Mouse (Mus musculus) bone marrow, adult 2 months (tissue): ENCODE data around the gene Efcab11. TPM values are rescaled to one million over a fixed set of nuclear protein-coding genes. Genes with fewer than 3 reads are reported as not detected.

Experiments
- H3K27ac ChIP-seq: fragments of 200-500 bp; 2 replicates; pipeline ENCODE4 v1.5.1; 2012; ENCODE audit warnings: low read depth, mild to moderate bottlenecking, control low read depth, inconsistent platforms, low read length; ENCODE audit not compliant: control insufficient read depth, poor library complexity, insufficient read depth
- H3K4me1 ChIP-seq: fragments of 200-500 bp; 2 replicates; pipeline ENCODE4 v1.6.1; 2011; ENCODE audit warnings: low read length; ENCODE audit not compliant: control insufficient read depth, insufficient read depth
- H3K4me3 ChIP-seq: fragments of 200-500 bp; replicated peaks from 2 replicates; pipeline ENCODE3; 2011; ENCODE audit warnings: mild to moderate bottlenecking, low read depth, low read length, control low read depth; ENCODE audit not compliant: control insufficient read depth
- CTCF ChIP-seq: fragments of 200-500 bp; IDR thresholded peaks from 2 replicates; pipeline ENCODE4 v1.5.1; 2011; ENCODE audit warnings: low read length, control low read depth; ENCODE audit not compliant: control insufficient read depth, insufficient read depth
- POLR2A ChIP-seq: fragments of 200-500 bp; IDR thresholded peaks from 2 replicates; pipeline ENCODE4 v1.6.1; 2011; ENCODE audit warnings: low read depth, mild to moderate bottlenecking, control low read depth, low read length, borderline replicate concordance; ENCODE audit not compliant: control insufficient read depth
- WGBS: fragments of 180-500 bp; shearing (Covaris S2); methylation state at CpG from one replicate; pipeline ENCODE4 v1.1.7; 2018; 5-methylcytosine and 5-hydroxymethylcytosine counted together
- polyA plus RNA-seq: library from polyadenylated mRNA; stranded (reverse); fragments of >200 nt; gene quantifications from 2 replicates; pipeline ENCODE4 v1.2.4, GENCODE M21; 2011; ENCODE audit warnings: low replicate concordance; ENCODE audit not compliant: missing spikeins, insufficient read depth, insufficient read length

Efcab11 gene
- polyA plus RNA-seq, 1 experiment: 7.1 TPM

- H3K27ac ChIP-seq: no peak overlapping the region
- TF ChIP-seq CTCF (no peak), POLR2A (no peak)
- H3K4me1 ChIP-seq: no peaks in the 10 kb centered on the region; the same call in 1 of the 2 replicates
- WGBS: 89% methylated on average over 12 of the region's 12 CpGs
- H3K4me3 ChIP-seq: no peak overlapping the region
These were observed 212.9 kb downstream of the Efcab11 start for GRCm38 (mm10) chr12:99671162-99671865.

- Histone ChIP-seq H3K4me3 (no peak overlapping the region), H3K27ac (no peak overlapping the region), H3K4me1 (no peaks in the 10 kb centered on the region; the same call in 1 of the 2 replicates)
- WGBS: 88% methylated on average over 7 of the region's 7 CpGs
- TF ChIP-seq CTCF: no peak
- no peak for TF ChIP-seq POLR2A
These were observed 213.5 kb downstream of the Efcab11 start for GRCm38 (mm10) chr12:99670762-99671152.

GRCm38 (mm10) chr12:99669976-99670761 is 214.1 kb downstream of the Efcab11 start:
- WGBS: 85% methylated on average over 26 of the region's 26 CpGs
- no peak overlapping the region for H3K27ac ChIP-seq
- no peak overlapping the region for H3K4me3 ChIP-seq
- H3K4me1 ChIP-seq: no peaks in the 10 kb centered on the region; the same call in 1 of the 2 replicates
- TF ChIP-seq CTCF (no peak), POLR2A (no peak)

- 83% methylated on average over 19 of the region's 19 CpGs for WGBS
- no peak for TF ChIP-seq POLR2A
- no peak for TF ChIP-seq CTCF
- no peak overlapping the region for H3K27ac ChIP-seq
- no peaks in the 10 kb centered on the region for H3K4me1 ChIP-seq
- H3K4me3 ChIP-seq: no peak overlapping the region
These were observed 229.0 kb downstream of the Efcab11 start for GRCm38 (mm10) chr12:99654991-99655880.

GRCm38 (mm10) chr12:99652459-99652858 is 231.8 kb downstream of the Efcab11 start:
- 76% methylated on average over 6 of the region's 6 CpGs for WGBS
- H3K27ac ChIP-seq: no peak overlapping the region
- no peak overlapping the region for H3K4me3 ChIP-seq
- TF ChIP-seq CTCF (no peak), POLR2A (no peak)
- no peaks in the 10 kb centered on the region; the same call in 1 of the 2 replicates for H3K4me1 ChIP-seq

GRCm38 (mm10) chr12:99649732-99650131 is 234.5 kb downstream of the Efcab11 start:
- Histone ChIP-seq H3K4me3 (no peak overlapping the region), H3K4me1 (peaks cover 2% of the 10 kb centered on the region), H3K27ac (no peak overlapping the region)
- WGBS: 44% methylated on average over 2 of the region's 2 CpGs
- TF ChIP-seq POLR2A: no peak
- TF ChIP-seq CTCF: no peak

GRCm38 (mm10) chr12:99648781-99649180 is 235.5 kb downstream of the Efcab11 start:
- Histone ChIP-seq H3K27ac (no peak overlapping the region), H3K4me1 (peaks cover 2% of the 10 kb centered on the region), H3K4me3 (no peak overlapping the region)
- TF ChIP-seq CTCF (no peak), POLR2A (no peak)
- WGBS: 74% methylated on average over 2 of the region's 2 CpGs
